Mouse (Mus musculus) ES-E14 (cell line): Measurements from ENCODE around the gene Slc10a7. TPM values are rescaled to one million over a fixed set of nuclear protein-coding genes. Genes with fewer than 3 reads are reported as not detected.

ENCODE experiments used
- DNase-seq: peaks from one replicate; pipeline ENCODE4 v3.0.0-alpha.2; 2013; ENCODE audit warnings: low read depth, low spot score
- H3K27ac ChIP-seq: 2 replicates; pipeline ENCODE4 v1.5.1; 2012; ENCODE audit warnings: low read depth, mild to moderate bottlenecking, low read length, moderate library complexity, mixed read lengths; ENCODE audit not compliant: poor library complexity, insufficient read depth, severe bottlenecking
- H3K36me3 ChIP-seq: 2 replicates; pipeline ENCODE4 v1.6.1; 2012; ENCODE audit warnings: mild to moderate bottlenecking, low read length, moderate library complexity, mixed read lengths; ENCODE audit not compliant: control insufficient read depth, poor library complexity, insufficient read depth, severe bottlenecking
- H3K4me1 ChIP-seq, 2 experiments: fragments of 150-350 bp in 1 of 2; sonication (generic) in 1 of 2; 2 replicates each; pipeline ENCODE4 v1.6.1; 2012; ENCODE audit warnings: low read length in 2 of 2, mild to moderate bottlenecking in 1 of 2, mixed read lengths in 1 of 2; ENCODE audit not compliant: control insufficient read depth in 2 of 2, insufficient read depth in 2 of 2, poor library complexity in 1 of 2
- H3K4me3 ChIP-seq, 2 experiments: fragments of 150-350 bp in 1 of 2; sonication (generic) in 1 of 2; 2 replicates each; pipeline ENCODE4 v1.5.1; 2012; ENCODE audit warnings: low read length in 2 of 2, low read depth in 1 of 2, mild to moderate bottlenecking in 1 of 2, mixed read lengths in 1 of 2; ENCODE audit not compliant: insufficient read depth in 1 of 2, poor library complexity in 1 of 2, severe bottlenecking in 1 of 2
- H3K9ac ChIP-seq: 2 replicates; pipeline ENCODE4 v1.6.1; 2012; ENCODE audit warnings: low read depth, mild to moderate bottlenecking, low read length, mixed read lengths; ENCODE audit not compliant: poor library complexity, insufficient read depth, severe bottlenecking
- H3K9me3 ChIP-seq: fragments of 150-350 bp; sonication (generic); 2 replicates; pipeline ENCODE4 v1.6.1; 2012; ENCODE audit warnings: low read depth, mild to moderate bottlenecking, low read length; ENCODE audit not compliant: control insufficient read depth, insufficient read depth
- CHD2 ChIP-seq: IDR thresholded peaks from 2 replicates; pipeline ENCODE4 v1.6.1; 2014; ENCODE audit warnings: mild to moderate bottlenecking, low read depth, low read length, inconsistent platforms
- HCFC1 ChIP-seq: IDR thresholded peaks from 2 replicates; pipeline ENCODE4 v1.6.1; 2012; ENCODE audit warnings: low read length, inconsistent platforms, borderline replicate concordance; ENCODE audit not compliant: insufficient read depth
- MAFK ChIP-seq: IDR thresholded peaks from 2 replicates; pipeline ENCODE4 v1.6.1; 2014; ENCODE audit warnings: mild to moderate bottlenecking, low read depth, low read length, inconsistent platforms; ENCODE audit not compliant: insufficient read depth
- ZC3H11A ChIP-seq: IDR thresholded peaks from 2 replicates; pipeline ENCODE4 v1.6.1; 2012; ENCODE audit warnings: low read depth, mild to moderate bottlenecking, inconsistent platforms, low read length, borderline replicate concordance
- ZNF384 ChIP-seq: IDR thresholded peaks from 2 replicates; pipeline ENCODE4 v1.6.1; 2012; ENCODE audit warnings: low read depth, low read length, inconsistent platforms
- in situ Hi-C, 2 experiments: fragments of 600-800 bp; cut with MboI; formaldehyde crosslinking; loops; one replicate each; pipeline ENCODE4 v1.15.1; 2025; ENCODE audit warnings: low sequenced_read_pairs in 2 of 2, inconsistent platforms in 1 of 2; ENCODE audit not compliant: unreplicated experiment in 2 of 2
- total RNA-seq: library from RNA; depleted of rRNA; stranded (reverse); fragments of 300-350 nt; gene quantifications from 2 replicates; pipeline ENCODE4 v1.2.3, GENCODE M21; 2012

Slc10a7 gene
- total RNA-seq, 1 experiment, result 30.5 TPM

- H3K9me3 ChIP-seq, result no peaks in the 10 kb centered on the region
- no peak overlapping the region for H3K9ac ChIP-seq
- no peak overlapping the region for H3K4me3 ChIP-seq
- peaks cover 0 to 3% of the 10 kb centered on the region in 2 experiments; a peak in 1 of 4 replicates for H3K4me1 ChIP-seq
- no peak overlapping the region for H3K27ac ChIP-seq
- no peaks in the 10 kb centered on the region for H3K36me3 ChIP-seq
- no peak for TF ChIP-seq ZNF384
- TF ChIP-seq MAFK, result no peak
- no peak for TF ChIP-seq ZC3H11A
- TF ChIP-seq HCFC1, result no peak
- TF ChIP-seq CHD2, result no peak
- in situ Hi-C loops, result no loop called here
- no peak for DNase-seq
These were observed 232.3 kb downstream of the Slc10a7 start for GRCm38 (mm10) chr8:78741496-78741895.

GRCm38 (mm10) chr8:78741965-78742364 lies 232.8 kb downstream of the Slc10a7 start:
- in situ Hi-C loops, result no loop called here
- DNase-seq, result no peak
- no peaks in the 10 kb centered on the region for H3K9me3 ChIP-seq
- peaks cover 0 to 3% of the 10 kb centered on the region in 2 experiments; a peak in 1 of 4 replicates for H3K4me1 ChIP-seq
- no peak overlapping the region for H3K27ac ChIP-seq
- no peak overlapping the region for H3K9ac ChIP-seq
- H3K36me3 ChIP-seq, result no peaks in the 10 kb centered on the region
- no peak for TF ChIP-seq MAFK
- TF ChIP-seq HCFC1, result no peak
- TF ChIP-seq ZNF384, result no peak
- no peak for TF ChIP-seq CHD2
- TF ChIP-seq ZC3H11A, result no peak
- H3K4me3 ChIP-seq, result no peak overlapping the region

- Histone ChIP-seq H3K36me3 (no peaks in the 10 kb centered on the region), H3K9me3 (no peaks in the 10 kb centered on the region), H3K9ac (no peak overlapping the region), H3K4me1 (peaks cover 0 to 3% of the 10 kb centered on the region in 2 experiments; a peak in 1 of 4 replicates), H3K4me3 (no peak overlapping the region), H3K27ac (no peak overlapping the region)
- no peak for DNase-seq
- TF ChIP-seq ZNF384, result no peak
- no peak for TF ChIP-seq ZC3H11A
- no peak for TF ChIP-seq HCFC1
- no peak for TF ChIP-seq MAFK
- no peak for TF ChIP-seq CHD2
- in situ Hi-C loops, result no loop called here
These were observed 233.3 kb downstream of the Slc10a7 start for GRCm38 (mm10) chr8:78742453-78742852.

- H3K27ac ChIP-seq, result no peak overlapping the region
- DNase-seq, result no peak
- H3K4me1 ChIP-seq, result no peaks in the 10 kb centered on the region
- in situ Hi-C loops, result no loop called here
- H3K9ac ChIP-seq, result no peak overlapping the region
- H3K36me3 ChIP-seq, result no peaks in the 10 kb centered on the region
- no peaks in the 10 kb centered on the region for H3K9me3 ChIP-seq
- TF ChIP-seq HCFC1, result no peak
- TF ChIP-seq ZC3H11A, result no peak
- TF ChIP-seq CHD2, result no peak
- no peak for TF ChIP-seq MAFK
- no peak for TF ChIP-seq ZNF384
- H3K4me3 ChIP-seq, result no peak overlapping the region
These were observed 237.9 kb downstream of the Slc10a7 start for GRCm38 (mm10) chr8:78747052-78747451.

GRCm38 (mm10) chr8:78748701-78749100 lies 239.6 kb downstream of the Slc10a7 start:
- Histone ChIP-seq H3K4me3 (no peak overlapping the region), H3K4me1 (no peaks in the 10 kb centered on the region), H3K9ac (no peak overlapping the region), H3K36me3 (no peaks in the 10 kb centered on the region), H3K9me3 (no peaks in the 10 kb centered on the region), H3K27ac (no peak overlapping the region)
- in situ Hi-C loops, result no loop called here
- no peak for DNase-seq
- TF ChIP-seq ZNF384 (no peak), MAFK (no peak), ZC3H11A (no peak), CHD2 (no peak), HCFC1 (no peak)
